Mouse (Mus musculus) forebrain, embryonic 13.5 days (tissue): Measurements from ENCODE around the gene Gm49378. TPM values are rescaled to one million over a fixed set of nuclear protein-coding genes. Genes with fewer than 3 reads are reported as not detected.

ENCODE experiments used
- ATAC-seq: fragments of 200-750 bp; cut with Nextera tagmentation; 2 replicates; pipeline ENCODE4 v1.8.0; 2017
- H3K27ac ChIP-seq: fragments of 300-500 bp; sonication (generic); 2 replicates; pipeline ENCODE4 v1.5.1; 2015; ENCODE audit warnings: inconsistent platforms, mild to moderate bottlenecking, moderate library complexity
- H3K27me3 ChIP-seq: fragments of 300-500 bp; sonication (generic); 2 replicates; pipeline ENCODE4 v1.6.1; 2015; ENCODE audit warnings: mild to moderate bottlenecking, inconsistent platforms
- H3K36me3 ChIP-seq: fragments of 300-500 bp; sonication (generic); 2 replicates; pipeline ENCODE4 v1.6.1; 2015; ENCODE audit warnings: mild to moderate bottlenecking, inconsistent platforms; ENCODE audit not compliant: poor library complexity, severe bottlenecking
- H3K4me1 ChIP-seq: fragments of 300-500 bp; sonication (generic); 2 replicates; pipeline ENCODE4 v1.6.1; 2015; ENCODE audit warnings: inconsistent platforms
- H3K4me2 ChIP-seq: fragments of 300-500 bp; sonication (generic); 2 replicates; pipeline ENCODE4 v1.6.1; 2015; ENCODE audit warnings: inconsistent platforms, mild to moderate bottlenecking, moderate library complexity
- H3K4me3 ChIP-seq: fragments of 300-500 bp; sonication (generic); 2 replicates; pipeline ENCODE4 v1.5.1; 2015; ENCODE audit warnings: mild to moderate bottlenecking, inconsistent platforms
- H3K9ac ChIP-seq: fragments of 300-500 bp; sonication (generic); 2 replicates; pipeline ENCODE4 v1.6.1; 2015; ENCODE audit warnings: mild to moderate bottlenecking, inconsistent platforms
- H3K9me3 ChIP-seq: fragments of 300-500 bp; sonication (generic); replicated peaks from 2 replicates; pipeline ENCODE4 v1.6.1; 2016; ENCODE audit warnings: inconsistent platforms
- WGBS: fragments of 180-500 bp; shearing (Covaris S2); methylation state at CpG from one replicate; pipeline ENCODE4 v1.1.7; 2015; 5-methylcytosine and 5-hydroxymethylcytosine counted together
- polyA plus RNA-seq: library from polyadenylated mRNA; unstranded; fragments of >200 nt; fragmentation: Nextera tagmentation; extraction: Ambion mirVana; gene quantifications from 2 replicates; pipeline ENCODE4 v1.2.1, GENCODE M21; 2015

Gene Gm49378
- polyA plus RNA-seq, 1 experiment from 2014 or later = 1.5 TPM

- 35% methylated on average over 5 of the region's 5 CpGs for WGBS
- Histone ChIP-seq H3K4me3 (peak overlapping the region; percentile 40), H3K4me2 (peak overlapping the region; percentile 70)
Observed at GRCm38 (mm10) chr14:55584303-55584701, 53.4 kb downstream of the Gm49378 start.

GRCm38 (mm10) chr14:55581981-55582681 is 55.6 kb downstream of the Gm49378 start:
- peaks cover 24% of the 10 kb centered on the region for H3K4me1 ChIP-seq
- H3K27me3 ChIP-seq = no peaks in the 10 kb centered on the region
- no peak for ATAC-seq
- no peak overlapping the region for H3K27ac ChIP-seq
- no peaks in the 10 kb centered on the region for H3K9me3 ChIP-seq
- H3K4me2 ChIP-seq = no peak overlapping the region
- 72% methylated on average over 9 of the region's 9 CpGs for WGBS
- H3K9ac ChIP-seq = no peak overlapping the region
- H3K4me3 ChIP-seq = no peak overlapping the region
- H3K36me3 ChIP-seq = peaks cover 30% of the 10 kb centered on the region

More at GRCm38 (mm10) chr14:55584303-55584701, 53.4 kb downstream of the Gm49378 start:
- H3K9ac ChIP-seq = peak overlapping the region; percentile 56; the same call in 1 of the 2 replicates
- no peaks in the 10 kb centered on the region for H3K27me3 ChIP-seq
- H3K4me1 ChIP-seq = peaks cover 14% of the 10 kb centered on the region
- no peaks in the 10 kb centered on the region for H3K9me3 ChIP-seq
- ATAC-seq = no peak
- peaks cover 39% of the 10 kb centered on the region for H3K36me3 ChIP-seq
- no peak overlapping the region for H3K27ac ChIP-seq

- Histone ChIP-seq H3K36me3 (peaks cover 25% of the 10 kb centered on the region), H3K27ac (no peak overlapping the region), H3K4me2 (no peak overlapping the region), H3K4me3 (no peak overlapping the region), H3K4me1 (peaks cover 24% of the 10 kb centered on the region), H3K9me3 (no peaks in the 10 kb centered on the region), H3K27me3 (no peaks in the 10 kb centered on the region), H3K9ac (no peak overlapping the region)
- ATAC-seq = no peak
- WGBS = 96% methylated on average over 16 of the region's 16 CpGs
Observed at GRCm38 (mm10) chr14:55580731-55581130, 57.0 kb downstream of the Gm49378 start.

GRCm38 (mm10) chr14:55579511-55580496 is 57.9 kb downstream of the Gm49378 start:
- WGBS = 90% methylated on average over 23 of the region's 23 CpGs

More at GRCm38 (mm10) chr14:55579511-55580496, 57.9 kb downstream of the Gm49378 start:
- Histone ChIP-seq H3K27ac (no peak overlapping the region), H3K9ac (no peak overlapping the region), H3K4me1 (peaks cover 20% of the 10 kb centered on the region), H3K9me3 (no peaks in the 10 kb centered on the region), H3K36me3 (peaks cover 25% of the 10 kb centered on the region), H3K4me3 (no peak overlapping the region), H3K27me3 (no peaks in the 10 kb centered on the region), H3K4me2 (peak overlapping the region; percentile 89; the same call in 1 of the 2 replicates)
- no peak for ATAC-seq

Other genes with a start within 250 kb of the Gm49378 start
- 65.5 and 70.4 TPM in 2 replicates for gene Dhrs4, start 159.1 kb downstream of the Gm49378 start, polyA plus RNA-seq
- 21.7 and 23.3 TPM in 2 replicates for gene Carmil3, start 147.2 kb downstream of the Gm49378 start, polyA plus RNA-seq
- gene Cpne6, start 127.5 kb downstream of the Gm49378 start, polyA plus RNA-seq = 1.5 and 2.0 TPM in 2 replicates
- gene Nrl, start 112.9 kb downstream of the Gm49378 start, polyA plus RNA-seq = not detected in 2 replicates
- 17.9 and 18.1 TPM in 2 replicates for gene Pck2, start 97.6 kb downstream of the Gm49378 start, polyA plus RNA-seq
- gene Dcaf11, start 77.9 kb downstream of the Gm49378 start, polyA plus RNA-seq = 108 and 115 TPM in 2 replicates
- gene A730061H03Rik, start 77.5 kb downstream of the Gm49378 start, polyA plus RNA-seq = 0.63 TPM in 1 of 2 replicates, not detected in the other
- not detected in 2 replicates for gene Fitm1, start 62.3 kb downstream of the Gm49378 start, polyA plus RNA-seq
- 154 and 156 TPM in 2 replicates for gene Psme1, start 59.8 kb downstream of the Gm49378 start, polyA plus RNA-seq
- gene Emc9, start 52.6 kb downstream of the Gm49378 start, polyA plus RNA-seq = 8.2 and 8.8 TPM in 2 replicates
- 200 and 206 TPM in 2 replicates for gene Psme2, start 46.8 kb downstream of the Gm49378 start, polyA plus RNA-seq
- 13.3 and 22.0 TPM in 2 replicates for gene Rnf31, start 46.2 kb downstream of the Gm49378 start, polyA plus RNA-seq
- gene Irf9, start 34.3 kb downstream of the Gm49378 start, polyA plus RNA-seq = 6.9 and 7.2 TPM in 2 replicates
- 7.9 and 9.3 TPM in 2 replicates for gene Rec8, start 19.9 kb downstream of the Gm49378 start, polyA plus RNA-seq
- gene Ipo4, start 1.9 kb downstream of the Gm49378 start, polyA plus RNA-seq = 65.5 and 76.0 TPM in 2 replicates
- 64.3 and 71.3 TPM in 2 replicates for gene Tm9sf1, start 5.9 kb upstream of the Gm49378 start, polyA plus RNA-seq
- 0.57 and 0.67 TPM in 2 replicates for gene Tssk4, start 12.3 kb upstream of the Gm49378 start, polyA plus RNA-seq
- 66.3 and 70.1 TPM in 2 replicates for gene Mdp1, start 22.6 kb upstream of the Gm49378 start, polyA plus RNA-seq
- gene Gmpr2, start 34.0 kb upstream of the Gm49378 start, polyA plus RNA-seq = 57.5 and 60.4 TPM in 2 replicates
- 665 and 692 TPM in 2 replicates for gene Nedd8, start 34.2 kb upstream of the Gm49378 start, polyA plus RNA-seq
- gene Tinf2, start 43.9 kb upstream of the Gm49378 start, polyA plus RNA-seq = 45.1 and 51.6 TPM in 2 replicates
- 0.13 and 0.21 TPM in 2 replicates for gene Tgm1, start 76.0 kb upstream of the Gm49378 start, polyA plus RNA-seq
- gene Rabggta, start 84.4 kb upstream of the Gm49378 start, polyA plus RNA-seq = 33.5 and 37.8 TPM in 2 replicates
- 77.1 and 78.8 TPM in 2 replicates for gene Dhrs1, start 107.8 kb upstream of the Gm49378 start, polyA plus RNA-seq
- gene Nop9, start 107.8 kb upstream of the Gm49378 start, polyA plus RNA-seq = 44.4 and 46.4 TPM in 2 replicates
- 0.20 and 0.23 TPM in 2 replicates for gene Cideb, start 120.6 kb upstream of the Gm49378 start, polyA plus RNA-seq
- 0.18 and 0.29 TPM in 2 replicates for gene Ltb4r2, start 123.5 kb upstream of the Gm49378 start, polyA plus RNA-seq
- 0.45 TPM in 1 of 2 replicates, not detected in the other for gene Ltb4r1, start 128.1 kb upstream of the Gm49378 start, polyA plus RNA-seq
- gene Adcy4, start 146.2 kb upstream of the Gm49378 start, polyA plus RNA-seq = 3.6 and 5.4 TPM in 2 replicates
- gene Ripk3, start 151.0 kb upstream of the Gm49378 start, polyA plus RNA-seq = 2.1 and 2.4 TPM in 2 replicates
- 17.0 and 18.9 TPM in 2 replicates for gene Nfatc4, start 185.2 kb upstream of the Gm49378 start, polyA plus RNA-seq
- 9.3 and 12.4 TPM in 2 replicates for gene Nynrin, start 216.1 kb upstream of the Gm49378 start, polyA plus RNA-seq
- 0.08 and 0.18 TPM in 2 replicates for gene Cbln3, start 246.5 kb upstream of the Gm49378 start, polyA plus RNA-seq
- 9.6 and 10.8 TPM in 2 replicates for gene Khnyn, start 247.1 kb upstream of the Gm49378 start, polyA plus RNA-seq